Mouse (Mus musculus): ENCODE measurements around the gene Pcolce2. TPM values are rescaled to one million over a fixed set of nuclear protein-coding genes. Genes with fewer than 3 reads are reported as not detected.

The Pcolce2 gene
- total and polyA plus RNA-seq, 3 experiments, result 0.34 to 8.0 (median 5.6) TPM

DNA sequence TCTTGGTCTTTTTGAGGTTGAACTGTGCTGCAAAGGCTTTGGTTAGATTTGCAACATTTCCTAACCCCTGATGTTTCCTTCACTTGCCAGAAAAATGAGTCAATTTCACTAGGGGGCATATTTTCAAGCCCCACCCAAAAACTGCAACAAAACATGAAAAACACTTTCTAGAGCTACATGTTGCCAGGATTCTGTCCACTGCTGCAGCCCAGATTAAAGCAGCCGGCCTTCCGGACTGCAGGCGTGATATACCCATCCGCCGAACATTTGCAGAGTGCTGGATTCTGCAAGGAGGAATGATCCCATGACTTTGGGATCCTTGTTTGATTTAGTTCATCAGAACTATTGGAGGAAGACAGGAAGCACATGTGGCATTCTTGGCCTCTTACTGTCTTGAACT, 17.0 kb downstream of the Pcolce2 start:
- no peak for DNase-seq

GRCm38 (mm10) chr9:95657941-95658340, 20.5 kb downstream of the Pcolce2 start:
- DNase-seq, result no peak

DNA sequence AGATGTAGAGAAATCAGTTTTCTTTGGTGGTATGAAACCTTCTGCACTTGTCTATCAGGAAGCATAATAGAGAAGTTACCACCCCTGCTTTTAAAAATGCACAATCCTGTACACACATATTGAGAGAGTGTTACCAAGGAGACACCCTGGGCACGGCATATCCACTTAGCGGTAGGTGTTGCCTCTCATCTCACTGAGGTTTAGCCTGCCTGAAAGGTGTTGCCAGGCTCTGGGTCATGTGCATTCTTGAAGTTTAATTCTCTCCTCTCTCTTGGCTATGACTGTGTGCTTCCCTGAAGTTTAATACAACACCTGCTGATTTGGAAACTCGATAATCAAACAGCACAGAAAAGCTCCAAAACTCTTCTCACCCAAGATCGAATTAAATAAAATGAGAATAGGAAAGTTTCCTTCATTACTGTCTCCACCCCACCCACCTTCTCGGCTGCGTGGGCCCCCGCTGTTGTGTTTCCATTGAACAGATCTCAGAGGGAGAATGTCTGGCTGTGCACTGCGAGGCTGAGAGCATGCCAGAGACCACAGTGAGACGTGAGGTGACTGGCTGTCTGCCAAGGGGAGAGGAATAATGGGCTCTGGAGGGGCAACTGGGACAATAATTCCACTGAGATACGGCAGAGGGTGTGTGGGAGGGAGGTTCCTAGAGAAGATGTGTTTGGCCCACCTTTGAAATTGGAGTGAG, 27.0 kb downstream of the Pcolce2 start:
- DNase-seq, result no peak

- DNase-seq, result no peak
Observed at GRCm38 (mm10) chr9:95665835-95666234, 28.4 kb downstream of the Pcolce2 start.

- DNase-seq, result peak; percentile 30
Observed at GRCm38 (mm10) chr9:95667836-95668235, 30.4 kb downstream of the Pcolce2 start.

GRCm38 (mm10) chr9:95668306-95668705, 30.9 kb downstream of the Pcolce2 start:
- DNase-seq, result no peak

DNA sequence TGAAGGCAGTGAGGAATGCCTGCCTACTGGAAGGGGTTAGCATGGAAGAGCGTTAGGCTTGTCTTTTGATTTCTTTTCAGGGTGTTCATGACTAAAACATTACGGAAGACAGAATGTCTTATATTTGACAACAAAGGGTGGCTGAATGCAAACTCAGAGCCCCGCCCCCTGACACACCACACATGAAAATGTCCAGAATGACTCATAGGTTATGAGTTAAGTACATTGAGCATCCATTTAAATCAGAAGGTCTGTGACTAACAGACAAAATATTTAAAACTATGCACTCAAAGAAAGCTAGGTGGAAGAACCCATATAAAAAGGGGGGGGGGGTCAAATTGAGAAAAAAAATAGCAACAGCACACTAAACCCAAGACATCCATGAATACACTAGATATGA, 34.9 kb downstream of the Pcolce2 start:
- no peak for DNase-seq

- DNase-seq, result no peak
Observed at GRCm38 (mm10) chr9:95672760-95673159, 35.4 kb downstream of the Pcolce2 start.

- peak; percentile 50 for DNase-seq
Observed at GRCm38 (mm10) chr9:95675064-95675699, 37.8 kb downstream of the Pcolce2 start.

DNA sequence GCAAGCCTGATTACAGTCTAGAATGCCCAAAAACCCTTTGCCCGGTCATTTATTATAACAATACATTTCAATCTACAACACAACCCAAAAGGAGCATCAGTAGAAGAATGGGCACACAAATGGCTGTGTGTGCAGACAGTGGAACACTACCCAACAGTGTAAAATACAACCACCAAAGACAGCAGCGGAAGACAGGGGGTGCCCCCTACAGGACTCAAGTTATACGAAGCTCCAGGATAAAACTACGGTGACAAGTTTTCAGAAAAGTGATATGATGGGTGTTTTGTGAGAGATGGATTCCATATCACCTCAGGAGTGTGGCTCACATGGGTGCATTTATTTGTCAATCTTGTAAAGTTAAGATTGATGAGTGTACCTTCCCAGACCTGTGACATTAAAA, 38.6 kb downstream of the Pcolce2 start:
- no peak for DNase-seq

DNA sequence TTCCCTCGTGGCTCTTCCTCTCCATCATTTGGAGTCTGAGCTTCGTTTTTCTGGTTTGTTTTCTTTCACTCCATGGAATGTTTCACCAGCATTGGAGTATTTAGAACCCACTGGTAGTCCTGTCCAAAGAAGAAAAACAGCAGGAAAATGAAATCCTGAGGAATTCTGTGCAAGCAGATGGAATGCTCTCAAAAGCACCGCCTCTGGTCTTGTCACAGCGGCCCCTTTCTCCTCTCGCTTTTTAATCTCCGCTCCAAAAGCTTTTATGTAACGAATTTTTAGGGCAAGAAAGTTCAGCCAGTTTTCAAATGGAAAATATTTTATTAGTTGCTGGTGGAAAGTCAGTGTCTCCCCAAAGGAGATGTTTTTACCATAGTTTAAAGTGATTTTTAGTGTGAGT, 42.6 kb downstream of the Pcolce2 start:
- no peak for DNase-seq

DNA sequence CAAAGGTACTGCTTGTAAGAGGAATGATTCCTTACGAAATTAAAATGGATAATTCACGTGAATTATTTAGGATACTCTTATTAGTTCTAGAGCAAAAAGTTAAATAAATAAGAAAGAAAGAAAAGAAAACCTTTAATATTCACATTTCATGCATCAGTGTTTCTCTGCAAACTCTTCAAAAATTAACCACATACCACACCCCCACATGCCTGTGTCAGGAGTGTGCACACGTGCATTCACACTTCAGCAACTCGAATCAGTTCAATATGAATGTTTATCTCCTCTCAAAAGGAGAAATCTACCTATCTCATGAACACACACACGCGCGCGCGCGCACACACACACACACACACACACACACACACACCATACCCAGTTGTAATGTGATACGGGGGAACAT, 43.3 kb downstream of the Pcolce2 start:
- DNase-seq, result no peak

GRCm38 (mm10) chr9:95685660-95686440, 48.4 kb downstream of the Pcolce2 start:
- DNase-seq, result no peak

GRCm38 (mm10) chr9:95688064-95688463, 50.7 kb downstream of the Pcolce2 start:
- DNase-seq, result peak; percentile 35

GRCm38 (mm10) chr9:95692823-95693222, 55.4 kb downstream of the Pcolce2 start:
- DNase-seq, result no peak

- DNase-seq, result no peak
Observed at GRCm38 (mm10) chr9:95693528-95694100, 56.2 kb downstream of the Pcolce2 start.

DNA sequence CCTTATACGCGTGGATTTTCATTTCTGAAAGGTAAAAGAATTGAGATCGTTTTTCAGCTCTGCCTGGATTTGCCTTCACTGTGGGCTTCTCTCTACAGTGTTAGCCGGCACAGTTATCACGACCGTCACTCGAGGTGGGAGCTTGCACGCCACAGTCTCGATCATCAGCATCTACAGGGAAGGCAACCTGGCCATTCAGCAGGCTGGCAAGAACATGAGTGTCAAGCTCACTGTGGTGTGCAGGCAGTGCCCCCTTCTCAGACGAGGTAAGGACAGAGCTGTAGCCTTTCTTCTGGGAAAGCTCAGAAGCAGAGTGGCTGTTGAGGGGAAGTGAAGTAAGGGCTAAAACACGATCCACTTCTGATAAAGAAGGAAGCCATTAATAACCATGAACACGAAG, 57.1 kb downstream of the Pcolce2 start:
- no peak for DNase-seq

- DNase-seq, result no peak
Observed at GRCm38 (mm10) chr9:95695023-95695422, 57.6 kb downstream of the Pcolce2 start.

DNA sequence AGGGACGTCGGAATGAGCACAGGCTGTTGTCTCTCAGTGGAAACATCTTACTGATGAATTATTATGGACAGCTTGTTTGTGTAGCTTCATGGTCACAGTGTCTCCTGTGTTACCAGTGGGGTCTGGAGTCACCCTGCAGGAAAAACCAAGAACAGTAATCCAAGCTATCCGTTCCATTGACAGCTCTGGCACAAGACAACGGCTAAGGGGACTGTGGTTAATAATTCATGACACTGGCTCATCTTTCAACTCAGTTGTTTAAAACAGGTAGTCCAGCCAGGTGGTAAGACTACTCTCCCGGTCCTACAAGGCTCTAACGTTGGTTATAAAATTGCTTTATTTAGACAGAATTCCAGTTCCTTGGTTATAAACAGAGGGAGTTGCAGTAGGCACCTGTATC, 59.2 kb downstream of the Pcolce2 start:
- no peak for DNase-seq

- DNase-seq, result peak; percentile 11
Observed at GRCm38 (mm10) chr9:95697808-95698207, 60.4 kb downstream of the Pcolce2 start.

- DNase-seq, result no peak
Observed at GRCm38 (mm10) chr9:95699273-95699672, 61.9 kb downstream of the Pcolce2 start.

GRCm38 (mm10) chr9:95704078-95704477, 66.7 kb downstream of the Pcolce2 start:
- DNase-seq, result no peak

- no peak for DNase-seq
Observed at GRCm38 (mm10) chr9:95705371-95705770, 68.0 kb downstream of the Pcolce2 start.
